Mouse (Mus musculus): ENCODE measurements at regions not wholly inside any gene's neighbourhood (a gene's known extent, or its start where the extent isn't known, plus 50 kb on each side); places are given as distances from the start of the nearest gene placed in this dataset.

- no peaks in the 10 kb centered on the region for H3K27me3 ChIP-seq (ENCODE audit: control insufficient read depth in 1 of 2, insufficient read depth in 2 of 2, low read length in 2 of 2)
- no peak overlapping the region for H3K9ac ChIP-seq (ENCODE audit: control insufficient read depth, low read depth, low read length, poor library complexity, severe bottlenecking)
- H3K79me2 ChIP-seq (ENCODE audit: control insufficient read depth, insufficient read depth, low read length, poor library complexity): no peaks in the 10 kb centered on the region
- H3K4me3 ChIP-seq (ENCODE audit: control insufficient read depth in 1 of 2, insufficient read depth in 1 of 2, low read depth in 2 of 2, low read length in 2 of 2): no peak overlapping the region
- H3K9me3 ChIP-seq (replicated peaks; ENCODE audit: insufficient read depth, low read length): no peaks in the 10 kb centered on the region
- no peak for TF ChIP-seq MAFK (IDR thresholded peaks at IDR 0.05; ENCODE audit: borderline replicate concordance, low read depth, low read length)
- no peak for TF ChIP-seq TBP (IDR thresholded peaks at IDR 0.05; ENCODE audit: low read depth, low read length)
- no peak for TF ChIP-seq MEF2A (IDR thresholded peaks at IDR 0.05; ENCODE audit: extremely low read depth, insufficient replicate concordance, low read depth, low read length, poor library complexity, severe bottlenecking)
- TF ChIP-seq POLR2AphosphoS5 (IDR thresholded peaks at IDR 0.05; ENCODE audit: borderline replicate concordance, low read depth, low read length): no peak
- no peak for TF ChIP-seq UBTF (IDR thresholded peaks at IDR 0.05; ENCODE audit: borderline replicate concordance, insufficient read depth, low read depth, low read length)
- TF ChIP-seq NELFE (IDR thresholded peaks at IDR 0.05; ENCODE audit: low read depth, low read length): no peak
- TF ChIP-seq TAL1 (IDR thresholded peaks at IDR 0.05; ENCODE audit: low read length): no peak
- TF ChIP-seq CTCF (IDR thresholded peaks at IDR 0.05 in 2 of 3, conservative IDR thresholded peaks at IDR 0.05 in 1 of 3; ENCODE audit: control insufficient read depth in 1 of 3, insufficient read depth in 1 of 3, low read depth in 2 of 3, low read length in 3 of 3, poor library complexity in 1 of 3, severe bottlenecking in 1 of 3): no peak
- TF ChIP-seq GABPA (IDR thresholded peaks at IDR 0.05; ENCODE audit: low read depth, low read length): no peak
- TF ChIP-seq ZKSCAN1 (IDR thresholded peaks at IDR 0.05; ENCODE audit: low read depth, low read length): no peak
- TF ChIP-seq MYC (IDR thresholded peaks at IDR 0.05; ENCODE audit: low read depth, low read length): no peak
- no peak for TF ChIP-seq EP300 (IDR thresholded peaks at IDR 0.05; ENCODE audit: low read depth in 1 of 2, low read length in 2 of 2)
- no peaks in the 10 kb centered on the region for H3K4me1 ChIP-seq (ENCODE audit: control insufficient read depth in 1 of 2, insufficient read depth in 2 of 2, low read length in 2 of 2)
- H3K27ac ChIP-seq (ENCODE audit: control insufficient read depth, low read depth, low read length): no peak overlapping the region
- no peak for DNase-seq (ENCODE audit: low read depth, low spot score)
- H3K36me3 ChIP-seq (ENCODE audit: control insufficient read depth in 1 of 2, insufficient read depth in 2 of 2, low read length in 2 of 2): no peaks in the 10 kb centered on the region
Observed at GRCm38 (mm10) chr12:118660384-118661213, 185.5 kb upstream of the Sp8 start.

GRCm38 (mm10) chr12:118659240-118660120 is 186.6 kb upstream of the Sp8 start:
- no peaks in the 10 kb centered on the region for H3K27me3 ChIP-seq (ENCODE audit: control insufficient read depth in 1 of 2, insufficient read depth in 2 of 2, low read length in 2 of 2)
- no peaks in the 10 kb centered on the region for H3K9me3 ChIP-seq (replicated peaks; ENCODE audit: insufficient read depth, low read length)
- no peak overlapping the region for H3K9ac ChIP-seq (ENCODE audit: control insufficient read depth, low read depth, low read length, poor library complexity, severe bottlenecking)
- no peaks in the 10 kb centered on the region for H3K4me1 ChIP-seq (ENCODE audit: control insufficient read depth in 1 of 2, insufficient read depth in 2 of 2, low read length in 2 of 2)
- DNase-seq (ENCODE audit: low read depth, low spot score): no peak
- H3K36me3 ChIP-seq (ENCODE audit: control insufficient read depth in 1 of 2, insufficient read depth in 2 of 2, low read length in 2 of 2): no peaks in the 10 kb centered on the region
- H3K79me2 ChIP-seq (ENCODE audit: control insufficient read depth, insufficient read depth, low read length, poor library complexity): no peaks in the 10 kb centered on the region
- no peak overlapping the region for H3K27ac ChIP-seq (ENCODE audit: control insufficient read depth, low read depth, low read length)
- TF ChIP-seq CHD1 (IDR thresholded peaks at IDR 0.05; ENCODE audit: low read depth, low read length) (no peak), ZMIZ1 (IDR thresholded peaks at IDR 0.05; ENCODE audit: low read depth, low read length) (no peak), MAX (IDR thresholded peaks at IDR 0.05; ENCODE audit: low read length) (no peak), BHLHE40 (IDR thresholded peaks at IDR 0.05; ENCODE audit: borderline replicate concordance, low read depth, low read length) (no peak), GABPA (IDR thresholded peaks at IDR 0.05; ENCODE audit: low read depth, low read length) (no peak), SIN3A (IDR thresholded peaks at IDR 0.05; ENCODE audit: low read length) (no peak), KAT2A (conservative IDR thresholded peaks at IDR 0.05; ENCODE audit: low read depth, low read length) (no peak), ZC3H11A (IDR thresholded peaks at IDR 0.05; ENCODE audit: low read depth, low read length) (no peak), MAZ (IDR thresholded peaks at IDR 0.05; ENCODE audit: low read depth, low read length) (no peak), MEF2A (IDR thresholded peaks at IDR 0.05; ENCODE audit: extremely low read depth, insufficient replicate concordance, low read depth, low read length, poor library complexity, severe bottlenecking) (no peak), HCFC1 (IDR thresholded peaks at IDR 0.05; ENCODE audit: low read depth, low read length) (no peak), USF1 (IDR thresholded peaks at IDR 0.05; ENCODE audit: low read depth, low read length) (no peak), TCF12 (IDR thresholded peaks at IDR 0.05; ENCODE audit: low read depth, low read length) (no peak), ELF1 (IDR thresholded peaks at IDR 0.05; ENCODE audit: low read depth, low read length) (no peak), UBTF (IDR thresholded peaks at IDR 0.05; ENCODE audit: borderline replicate concordance, insufficient read depth, low read depth, low read length) (no peak), TAL1 (IDR thresholded peaks at IDR 0.05; ENCODE audit: low read length) (no peak), MYB (IDR thresholded peaks at IDR 0.05; ENCODE audit: low read depth, low read length) (no peak), RAD21 (IDR thresholded peaks at IDR 0.05; ENCODE audit: low read depth, low read length) (no peak), POLR2AphosphoS2 (IDR thresholded peaks at IDR 0.05; ENCODE audit: low read length) (no peak)
- H3K4me3 ChIP-seq (ENCODE audit: control insufficient read depth in 1 of 2, insufficient read depth in 1 of 2, low read depth in 2 of 2, low read length in 2 of 2): no peak overlapping the region
